ENCODE assay signal across 26 mouse cellular contexts in genomic region chr16:18528656-18529055, GRCm38 (mm10). TPM values are rescaled to one million over a fixed set of nuclear protein-coding genes. Genes with fewer than 3 reads are reported as not detected.
DNase-seq lines count a peak whose midpoint lies in the region; ATAC-seq and TF ChIP-seq lines count a peak whose summit lies in the region.
"Had no signal": no experiment of that assay in that cellular context is flagged by ENCODE, and none has a peak within 500 bp of the region (broad histone marks: within the 10 kb centered on the region; RNA-seq: fewer than 3 reads in every experiment).

No protein-coding gene starts in this region.

- TF ChIP-seq CTCF in CH12.LX (conservative IDR thresholded peaks at IDR 0.05 in 1 of 2, IDR thresholded peaks at IDR 0.05 in 1 of 2; ENCODE audit: low read depth in 2 of 2, low read length in 2 of 2) = no peak
- TF ChIP-seq CTCF in stomach, postnatal 0 days (IDR thresholded peaks at IDR 0.05; ENCODE audit: low read depth) = no peak

- DNase-seq in 3T3-L1 (ENCODE audit: low read depth, low spot score) = peak; percentile 64
- no peak for DNase-seq in CH12.LX (ENCODE audit: extremely low read depth)
- peak; percentile 74 for DNase-seq in NIH3T3 (ENCODE audit: low read depth)
- DNase-seq in adipocyte (ENCODE audit: low spot score) = peak; percentile 79
- no peak for DNase-seq in adrenal gland, adult 8-10 months
- DNase-seq in gastrocnemius, adult 18-20 months (ENCODE audit: low spot score) = no peak
- no peak for DNase-seq in thymus, postnatal 36 days
- DNase-seq in stomach, postnatal 0 days (ENCODE audit: low spot score) = no peak
- DNase-seq: adrenal gland, adult 2 months; adrenal gland, postnatal 14 days; B cell, adult 2 months; cerebellum, adult 11 months; cerebellum, adult 18-20 months; cerebellum, adult 8-10 months; cerebellum, adult 9-11 months; cerebellum, postnatal 14 days; cerebellum, postnatal 36 days; embryo, embryonic 11 days; forebrain, postnatal 0 days had no signal

- ATAC-seq in stomach, postnatal 0 days (ENCODE audit: low FRiP score, low TSS enrichment) = no peak
- ATAC-seq: activated CD4-positive, CD25-positive, alpha-beta regulatory T cell, adult 4 months; CD4-positive, CD25-positive, alpha-beta regulatory T cell, adult 4 months; forebrain, embryonic 13.5 days; forebrain, embryonic 15.5 days; forebrain, postnatal 0 days had no signal

- no peak overlapping the region for H3K27ac ChIP-seq in CH12.LX (ENCODE audit: insufficient read depth, low read depth)
- no peak overlapping the region for H3K27ac ChIP-seq in stomach, postnatal 0 days (replicated peaks)
- H3K27ac ChIP-seq: embryonic facial prominence, embryonic 13.5 days; embryonic facial prominence, embryonic 15.5 days; forebrain, embryonic 13.5 days; forebrain, embryonic 15.5 days had no signal

- no peak overlapping the region for H3K4me3 ChIP-seq in CH12.LX (replicated peaks in 1 of 3; ENCODE audit: low read depth in 2 of 3, low read length in 2 of 3, poor library complexity in 1 of 3)
- H3K4me3 ChIP-seq in stomach, postnatal 0 days (ENCODE audit: low read depth, low read length) = no peak overlapping the region
- H3K4me3 ChIP-seq: embryonic facial prominence, embryonic 13.5 days; embryonic facial prominence, embryonic 15.5 days; erythroblast, embryonic 14.5 days; forebrain, embryonic 13.5 days; forebrain, embryonic 15.5 days had no signal

- TF ChIP-seq RAD21 in CH12.LX (IDR thresholded peaks at IDR 0.05; ENCODE audit: low read depth, low read length) = no peak

- peak; percentile 20; the same call in 1 of the 2 replicates for TF ChIP-seq EP300 in CH12.LX (IDR thresholded peaks at IDR 0.05; ENCODE audit: low read length)
- no peak for TF ChIP-seq EP300 in stomach, postnatal 0 days (optimal IDR thresholded peaks at IDR 0.05)

- no peaks in the 10 kb centered on the region for H3K79me2 ChIP-seq in CH12.LX (replicated peaks; ENCODE audit: control insufficient read depth, extremely low read depth, insufficient read depth, poor library complexity, severe bottlenecking)

- 86% methylated on average over 5 of the region's 5 CpGs for WGBS in stomach, postnatal 0 days

- H3K36me3 ChIP-seq in CH12.LX (replicated peaks in 1 of 2; ENCODE audit: control insufficient read depth in 1 of 2, insufficient read depth in 1 of 2, low read length in 1 of 2) = peaks cover 0 to 13% of the 10 kb centered on the region in 2 experiments
- H3K36me3 ChIP-seq in stomach, postnatal 0 days (ENCODE audit: control insufficient read depth, insufficient read depth, low read length) = no peaks in the 10 kb centered on the region
- H3K36me3 ChIP-seq: embryonic facial prominence, embryonic 13.5 days; embryonic facial prominence, embryonic 15.5 days; forebrain, embryonic 15.5 days had no signal

- dilution Hi-C loops in CH12.LX (cut with MboI; ENCODE audit: extremely low pct_ligation_motif_present, extremely low pct_unique_long_range_greater_than_20kb, low sequenced_read_pairs) = no loop called here

- no peaks in the 10 kb centered on the region for H3K27me3 ChIP-seq in CH12.LX (replicated peaks)
- H3K27me3 ChIP-seq in stomach, postnatal 0 days (ENCODE audit: control insufficient read depth, insufficient read depth, low read length) = no peaks in the 10 kb centered on the region
- H3K27me3 ChIP-seq: embryonic facial prominence, embryonic 13.5 days; embryonic facial prominence, embryonic 15.5 days; forebrain, embryonic 13.5 days; forebrain, embryonic 15.5 days had no signal

- no peak for TF ChIP-seq POLR2A in CH12.LX (IDR thresholded peaks at IDR 0.05; ENCODE audit: low read depth, low read length)

- no peaks in the 10 kb centered on the region for H3K4me1 ChIP-seq in CH12.LX (ENCODE audit: control insufficient read depth in 1 of 2, insufficient read depth in 2 of 2)
- no peaks in the 10 kb centered on the region for H3K4me1 ChIP-seq in stomach, postnatal 0 days (replicated peaks; ENCODE audit: control insufficient read depth, insufficient read depth)
- H3K4me1 ChIP-seq: embryonic facial prominence, embryonic 13.5 days; embryonic facial prominence, embryonic 15.5 days; forebrain, embryonic 15.5 days had no signal

- no peak overlapping the region; the same call in 1 of the 2 replicates for H3K4me2 ChIP-seq in CH12.LX (ENCODE audit: insufficient read depth, low read depth, poor library complexity, severe bottlenecking)
- H3K4me2 ChIP-seq in stomach, postnatal 0 days (replicated peaks; ENCODE audit: low read depth) = no peak overlapping the region
- H3K4me2 ChIP-seq: embryonic facial prominence, embryonic 13.5 days; embryonic facial prominence, embryonic 15.5 days; forebrain, embryonic 13.5 days; forebrain, embryonic 15.5 days had no signal

- in situ Hi-C loops in CH12.LX (cut with MboI; ENCODE audit: low pct_ligation_motif_present, low pct_unique_long_range_greater_than_20kb, low sequenced_read_pairs) = no loop called here

- H3K9me3 ChIP-seq in CH12.LX (replicated peaks; ENCODE audit: low read length) = peaks cover 5% of the 10 kb centered on the region
- no peaks in the 10 kb centered on the region for H3K9me3 ChIP-seq in stomach, postnatal 0 days (ENCODE audit: control insufficient read depth, low read length)
- H3K9me3 ChIP-seq: embryonic facial prominence, embryonic 13.5 days; embryonic facial prominence, embryonic 15.5 days; forebrain, embryonic 13.5 days; forebrain, embryonic 15.5 days had no signal

- H3K9ac ChIP-seq in CH12.LX (ENCODE audit: insufficient read depth, low read depth) = no peak overlapping the region
- H3K9ac ChIP-seq in stomach, postnatal 0 days (ENCODE audit: low read length) = no peak overlapping the region
- H3K9ac ChIP-seq: embryonic facial prominence, embryonic 13.5 days; embryonic facial prominence, embryonic 15.5 days; forebrain, embryonic 13.5 days; forebrain, embryonic 15.5 days; forebrain, postnatal 0 days had no signal

TF ChIP-seq in CH12.LX, 34 proteins besides CTCF, POLR2A, EP300 and RAD21:
- no peak for TF ChIP-seq ZC3H11A (IDR thresholded peaks at IDR 0.05; ENCODE audit: low read depth, low read length)
TF ChIP-seq in CH12.LX: peak in this region for 0.

RNA-seq across cellular contexts. Expression of gene Rtl10, which starts 30.0 kb away (rescaled TPM):
- total RNA-seq in CH12.LX (2012; rRNA removed) (9.8 and 11.0 TPM in 2 replicates), CH12.LX (2014; rRNA removed) (2.1 and 4.8 TPM in 2 replicates)
- 12.3 and 21.1 TPM in 2 replicates for polyA plus RNA-seq in CH12.LX (2012; ENCODE audit: insufficient read length, low read depth)
- 1 to 10 TPM; 4.9 to 8.2 (median 5.1) TPM for total RNA-seq in adrenal gland, adult 8-10 months (2022)
- total RNA-seq in gastrocnemius, adult 18-20 months (2021) = 1 to 10 TPM; 3.0 to 3.2 TPM
- 0.74 and 1.1 TPM in 2 replicates for polyA plus RNA-seq in stomach, postnatal 0 days (2015; fragmentation: Nextera tagmentation; extraction: Ambion mirVana)

RNA-seq across cellular contexts. Expression of gene Gnb1l, which starts 30.1 kb away (rescaled TPM):
- total RNA-seq in CH12.LX (2012; rRNA removed) (21.5 and 22.3 TPM in 2 replicates), CH12.LX (2014; rRNA removed) (15.9 and 16.8 TPM in 2 replicates)
- polyA plus RNA-seq in CH12.LX (2012; ENCODE audit: insufficient read length, low read depth) = 25.5 and 26.9 TPM in 2 replicates
- 1 to 10 TPM; 5.1 to 7.0 (median 6.1) TPM for total RNA-seq in adrenal gland, adult 8-10 months (2022)
- 1 to 10 TPM; 3.2 to 5.0 TPM for total RNA-seq in gastrocnemius, adult 18-20 months (2021)
- 8.3 and 9.0 TPM in 2 replicates for polyA plus RNA-seq in stomach, postnatal 0 days (2015; fragmentation: Nextera tagmentation; extraction: Ambion mirVana)

Comparison
In these comparisons a context has a peak if more than half of its experiments do, and no peak if none do; other contexts are left out.
1. DNase-seq: peak in 3T3-L1 (single experiment), NIH3T3 (single experiment) and adipocyte (single experiment); none in CH12.LX (single experiment), adrenal gland, adult 8-10 months (single experiment), gastrocnemius, adult 18-20 months (single experiment), thymus, postnatal 36 days (0 of 2) and stomach, postnatal 0 days (single experiment).